Mouse (Mus musculus) macrophage (primary cell): ENCODE measurements around the gene Bmp8a. TPM values are rescaled to one million over a fixed set of nuclear protein-coding genes. Genes with fewer than 3 reads are reported as not detected.
"Not testable (repeated sequence)": the region's sequence is repeated elsewhere in the genome, so short reads cannot be mapped to it uniquely, and the experiment has no call there.

Experiments
- H3K27ac ChIP-seq: fragments of 350-480 bp; formaldehyde crosslinking; 2 replicates; pipeline ENCODE4 v1.9.0; 2021
- H3K36me3 ChIP-seq: fragments of 350-480 bp; formaldehyde crosslinking; 2 replicates; pipeline ENCODE4 v1.9.0; 2021; ENCODE audit errors: inconsistent target
- H3K4me3 ChIP-seq: fragments of 350-480 bp; formaldehyde crosslinking; 2 replicates; pipeline ENCODE4 v1.9.0; 2021; ENCODE audit errors: inconsistent target
- H3K79me2 ChIP-seq: fragments of 350-480 bp; formaldehyde crosslinking; 2 replicates; pipeline ENCODE4 v1.9.0; 2021; ENCODE audit errors: inconsistent target
- WGBS: methylation state at CpG from one replicate; pipeline ENCODE4 v1.1.7; 2026; ENCODE audit warnings: inconsistent platforms; ENCODE audit not compliant: missing documents; 5-methylcytosine and 5-hydroxymethylcytosine counted together
- polyA plus RNA-seq: library from polyadenylated mRNA; stranded (reverse); fragments of 250-400 nt; gene quantifications from 3 replicates; pipeline ENCODE4 v1.2.4, GENCODE M21; 2018; ENCODE audit warnings: inconsistent platforms

Bmp8a gene
- polyA plus RNA-seq, 1 experiment from 2014 or later, result not detected

DNA sequence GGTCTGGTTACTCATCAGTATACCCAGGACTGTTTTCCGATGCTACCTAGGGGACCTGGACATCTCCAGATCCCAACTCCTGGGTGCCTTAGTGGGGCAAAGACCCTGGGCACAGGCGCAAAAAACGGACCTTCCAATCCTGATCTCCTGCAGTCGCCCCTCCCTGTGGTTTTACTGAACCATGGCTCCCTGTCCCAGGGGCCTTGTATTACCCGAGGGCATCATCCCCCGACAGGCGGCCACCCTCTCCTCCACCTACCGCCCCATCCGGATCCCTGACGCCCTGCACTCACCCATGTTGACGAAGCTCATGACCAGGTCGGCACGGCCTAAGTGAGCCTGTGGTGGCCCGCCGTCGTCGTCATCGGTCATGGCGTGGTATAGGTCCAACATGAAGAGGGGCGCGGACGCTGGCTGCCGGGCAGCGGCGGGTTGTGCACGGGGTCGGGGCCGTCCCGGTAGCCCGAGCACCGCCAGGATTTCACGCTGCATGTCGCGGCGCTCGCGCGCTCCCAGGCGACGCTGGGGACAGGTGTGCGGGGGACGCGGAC is 886 bp downstream of the Bmp8a start:
- H3K4me3 ChIP-seq, result no peak overlapping the region
- no peaks in the 10 kb centered on the region for H3K36me3 ChIP-seq
- no peak overlapping the region for H3K27ac ChIP-seq
- H3K79me2 ChIP-seq, result no peaks in the 10 kb centered on the region
- WGBS, result 7% methylated on average over 43 of the region's 43 CpGs

DNA sequence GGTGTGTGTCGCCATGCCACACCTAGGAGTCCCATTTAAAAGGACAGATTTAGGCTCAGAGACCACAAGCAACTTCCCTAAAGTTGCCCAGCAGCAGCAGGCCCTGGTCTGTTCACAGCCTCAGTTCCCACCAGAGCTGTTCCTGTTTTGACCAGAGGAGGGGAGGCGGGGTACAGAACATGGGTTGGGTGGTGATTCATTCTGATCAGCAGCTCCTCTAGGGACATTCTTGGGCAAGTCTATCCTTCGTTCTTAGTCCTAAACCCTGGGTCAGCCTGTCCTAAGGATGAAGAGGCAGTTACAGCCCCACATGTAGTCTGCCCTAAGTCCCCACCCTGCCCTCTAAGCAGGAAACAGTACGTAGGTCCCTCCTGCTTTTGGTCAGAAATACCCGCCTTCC is 2.8 kb downstream of the Bmp8a start:
- 56% methylated on average over 5 of the region's 5 CpGs for WGBS
- H3K27ac ChIP-seq, result no peak overlapping the region
- H3K79me2 ChIP-seq, result no peaks in the 10 kb centered on the region
- no peaks in the 10 kb centered on the region for H3K36me3 ChIP-seq
- no peak overlapping the region for H3K4me3 ChIP-seq

DNA sequence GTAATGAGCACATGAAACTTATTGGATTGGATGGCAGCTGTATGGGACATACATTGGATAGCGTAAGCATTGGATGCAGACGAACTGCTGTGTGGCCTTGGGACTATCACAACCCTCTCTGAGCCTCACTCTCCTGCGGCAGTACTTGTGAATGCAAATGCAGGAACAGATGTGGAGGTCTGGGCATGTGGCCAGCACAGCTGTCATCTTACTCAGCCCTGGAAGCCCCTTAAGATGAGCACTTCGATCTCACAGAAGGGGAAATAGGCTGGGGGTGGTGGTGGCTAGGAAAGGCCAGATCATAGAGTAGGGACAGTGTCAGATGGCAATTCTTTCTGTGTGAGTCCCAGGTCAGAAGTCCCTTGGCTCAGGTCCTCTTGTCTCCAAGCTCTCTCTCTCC is 5.4 kb downstream of the Bmp8a start:
- no peak overlapping the region for H3K27ac ChIP-seq
- no peaks in the 10 kb centered on the region for H3K36me3 ChIP-seq
- no peaks in the 10 kb centered on the region for H3K79me2 ChIP-seq
- no peak overlapping the region for H3K4me3 ChIP-seq
- 73% methylated on average over 4 of the region's 4 CpGs for WGBS

DNA sequence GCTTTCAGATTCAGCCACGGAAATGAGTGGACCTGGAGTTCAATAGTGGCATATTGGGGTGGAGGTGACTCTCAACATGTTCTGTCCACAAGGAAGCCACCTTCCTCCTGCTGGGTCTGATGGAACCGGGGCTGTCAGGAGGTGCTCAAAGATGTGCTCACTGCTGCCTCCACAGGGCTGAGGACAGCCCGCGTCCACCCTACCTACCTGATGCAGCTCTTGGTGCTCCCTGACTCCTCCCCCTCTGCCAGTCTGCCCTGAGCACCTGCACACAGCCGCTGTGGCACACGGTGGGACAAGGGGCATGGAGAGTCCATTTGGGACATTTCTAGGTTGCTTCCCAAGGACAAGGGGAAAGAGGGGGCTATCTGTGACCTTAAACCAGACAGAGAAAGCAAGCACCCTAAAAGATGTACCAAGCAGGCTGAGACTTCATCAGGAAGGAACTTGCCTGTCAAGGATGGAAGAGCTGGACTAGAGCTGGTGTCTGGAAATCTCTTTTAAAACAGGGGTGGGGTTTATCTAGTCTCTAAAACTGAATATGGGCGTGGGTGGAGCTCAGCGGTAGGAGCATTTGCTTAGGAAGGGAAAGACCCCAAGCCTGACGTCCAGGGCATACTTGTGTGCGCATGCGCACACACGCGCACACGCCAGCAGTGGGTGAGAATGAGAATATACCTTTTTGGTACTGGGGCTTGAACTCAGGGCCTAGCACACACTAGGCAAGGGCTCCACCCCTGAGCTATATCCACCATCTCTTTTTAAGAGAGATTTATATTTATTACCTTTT is 7.1 kb downstream of the Bmp8a start:
- no peaks in the 10 kb centered on the region for H3K79me2 ChIP-seq
- H3K27ac ChIP-seq, result no peak overlapping the region
- no peaks in the 10 kb centered on the region for H3K36me3 ChIP-seq
- 86% methylated on average over 12 of the region's 14 CpGs for WGBS
- no peak overlapping the region for H3K4me3 ChIP-seq

DNA sequence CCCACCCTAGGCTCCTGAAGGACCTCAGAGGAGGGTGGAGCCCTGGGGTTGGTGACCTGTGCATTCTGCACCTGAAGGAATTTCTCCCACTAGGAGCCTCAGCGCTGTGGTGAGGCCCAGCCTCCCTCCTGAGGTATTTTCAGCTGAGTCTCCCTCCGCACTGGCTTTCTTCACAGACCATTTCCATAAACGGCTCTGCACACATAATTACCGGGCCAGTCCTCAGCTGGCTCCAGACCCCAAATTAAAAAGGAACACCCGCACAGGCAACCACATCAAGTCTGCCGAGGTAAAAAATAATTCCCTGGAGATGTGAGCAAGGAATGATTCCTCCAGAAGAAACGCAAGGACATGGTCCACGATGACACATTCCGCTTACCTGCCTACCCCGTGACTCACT is 7.8 kb downstream of the Bmp8a start:
- not testable (repeated sequence) for H3K36me3 ChIP-seq, H3K79me2 ChIP-seq, H3K4me3 ChIP-seq, H3K27ac ChIP-seq
- 95% methylated on average over 9 of the region's 10 CpGs for WGBS

DNA sequence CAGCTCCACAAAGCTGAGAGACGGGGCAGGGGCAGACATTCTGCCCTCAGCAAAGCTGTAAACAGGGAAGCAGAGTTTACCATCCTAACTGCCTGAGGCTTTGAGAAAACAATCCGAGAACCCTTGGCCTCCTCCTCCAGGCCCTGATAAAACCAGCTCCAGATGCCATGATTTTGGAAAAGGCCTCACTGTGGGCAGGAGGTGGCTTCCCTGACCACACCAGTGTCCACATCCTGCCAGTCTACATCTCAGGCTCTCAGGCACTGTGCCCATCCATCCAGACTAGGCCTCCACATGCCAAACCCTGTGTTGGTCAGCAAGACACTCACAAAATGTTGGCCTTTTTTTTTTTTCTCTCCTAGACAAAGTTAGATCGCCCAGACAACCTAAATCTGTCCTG is 8.9 kb downstream of the Bmp8a start:
- 76% methylated on average over 3 of the region's 3 CpGs for WGBS
- H3K36me3 ChIP-seq, result no peaks in the 10 kb centered on the region
- no peak overlapping the region for H3K4me3 ChIP-seq
- H3K27ac ChIP-seq, result no peak overlapping the region
- no peaks in the 10 kb centered on the region for H3K79me2 ChIP-seq

DNA sequence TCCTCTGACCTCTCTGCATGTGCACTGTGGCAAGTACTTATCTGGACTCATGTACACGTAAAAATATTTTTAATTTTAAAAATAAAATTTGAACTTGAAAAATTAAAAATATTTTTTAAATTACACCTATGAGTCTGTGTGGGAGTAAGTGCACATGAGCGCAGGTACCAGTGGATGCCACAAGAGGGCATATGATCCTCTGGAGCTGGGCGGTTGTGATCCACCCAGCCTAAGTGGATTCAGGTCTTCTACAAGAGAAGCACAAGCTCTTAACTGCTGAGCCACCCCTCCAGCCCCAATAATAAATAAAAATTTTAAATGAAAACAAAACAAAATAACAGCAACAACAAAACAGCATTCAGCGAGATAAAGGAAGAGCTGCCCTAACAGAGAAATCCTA is 9.9 kb downstream of the Bmp8a start:
- Histone ChIP-seq H3K36me3 (no peaks in the 10 kb centered on the region), H3K27ac (no peak overlapping the region), H3K4me3 (no peak overlapping the region), H3K79me2 (no peaks in the 10 kb centered on the region)
- WGBS, result 100% methylated on average over 4 of the region's 4 CpGs

DNA sequence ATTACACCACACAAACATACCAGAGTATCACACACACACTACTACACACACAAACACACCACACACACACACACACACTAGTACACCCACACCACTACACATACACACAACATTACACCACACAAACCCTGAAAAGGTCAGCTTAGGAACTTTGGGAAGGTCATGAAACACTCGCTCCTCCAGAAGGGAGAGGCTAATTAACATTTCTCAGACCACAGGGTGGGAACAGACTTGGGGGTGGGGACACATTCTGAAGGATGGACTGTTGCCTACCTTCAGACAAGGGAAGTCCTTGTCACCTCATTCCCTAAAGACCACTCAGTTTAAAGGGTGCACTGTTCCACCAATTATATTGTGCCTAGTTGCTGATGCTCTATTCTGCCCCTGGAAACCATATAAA is 11.1 kb downstream of the Bmp8a start:
- not testable (repeated sequence) for H3K27ac ChIP-seq, H3K4me3 ChIP-seq, H3K79me2 ChIP-seq, H3K36me3 ChIP-seq
- WGBS, result no CpG with 5 or more reads among the region's 1 CpGs

DNA sequence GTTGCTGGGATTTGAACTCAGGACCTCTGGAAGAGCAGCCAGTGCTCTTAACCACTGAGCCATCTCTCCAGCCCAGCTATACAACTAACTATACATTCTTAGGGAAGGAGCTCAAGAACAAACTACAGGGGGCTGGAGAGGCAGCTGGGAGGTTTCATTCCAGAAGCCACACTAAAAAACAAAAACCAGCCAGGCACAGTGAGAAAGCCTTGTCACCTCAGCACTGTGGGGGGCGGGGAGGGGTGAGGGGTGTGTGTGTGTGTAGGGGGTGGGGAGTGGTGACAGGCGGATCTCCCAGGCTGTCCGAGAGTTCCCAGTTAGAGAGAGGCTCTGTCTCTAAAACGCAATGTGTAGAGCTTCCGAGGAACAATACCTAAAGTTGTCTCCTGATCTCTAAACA is 11.7 kb downstream of the Bmp8a start:
- Histone ChIP-seq H3K79me2 (no peaks in the 10 kb centered on the region), H3K36me3 (no peaks in the 10 kb centered on the region), H3K4me3 (no peak overlapping the region), H3K27ac (no peak overlapping the region)
- WGBS, result 94% methylated on average over 5 of the region's 5 CpGs

DNA sequence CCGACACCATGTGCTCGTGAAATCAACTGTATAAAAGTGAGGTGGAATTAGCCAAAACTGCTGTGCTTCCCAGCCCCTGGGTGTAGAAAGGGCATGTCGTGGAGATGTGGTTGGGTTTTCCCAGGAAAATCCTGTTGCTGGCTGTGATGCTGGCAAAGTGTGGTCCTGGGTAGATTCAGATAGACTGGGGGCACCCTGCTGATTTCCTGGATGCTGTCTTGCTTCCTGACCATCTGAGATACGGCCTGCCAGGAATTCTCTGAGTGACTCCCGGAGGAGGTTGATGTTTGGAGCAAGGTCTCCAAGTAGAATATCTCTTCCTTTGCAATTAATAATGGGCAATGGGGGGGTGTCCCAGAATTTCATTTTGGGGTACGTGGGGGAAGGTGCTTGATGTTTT is 14.1 kb downstream of the Bmp8a start:
- Histone ChIP-seq H3K27ac (no peak overlapping the region), H3K4me3 (no peak overlapping the region), H3K79me2 (no peaks in the 10 kb centered on the region), H3K36me3 (no peaks in the 10 kb centered on the region)
- 95% methylated on average over 6 of the region's 6 CpGs for WGBS

DNA sequence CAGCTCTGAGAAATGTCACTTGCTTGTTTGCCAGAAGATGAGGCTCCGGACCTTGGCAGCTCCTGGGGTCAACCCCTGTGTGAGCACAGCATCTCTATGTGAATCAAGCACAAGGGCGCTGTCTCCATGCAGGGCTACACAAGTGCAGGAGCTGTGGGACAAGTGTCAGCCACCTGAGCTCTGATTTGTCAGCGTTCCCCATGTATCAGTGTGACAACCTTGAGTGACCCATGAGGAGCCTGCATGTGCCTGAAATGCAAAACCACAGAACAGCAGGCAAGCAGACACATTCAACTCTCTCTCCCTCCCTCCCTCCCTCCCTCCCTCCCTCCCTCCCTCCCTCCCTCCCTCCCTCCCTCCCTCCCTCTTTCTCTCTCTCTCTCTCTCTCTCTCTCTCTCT is 15.4 kb downstream of the Bmp8a start:
- Histone ChIP-seq H3K27ac (no peak overlapping the region), H3K36me3 (no peaks in the 10 kb centered on the region), H3K4me3 (no peak overlapping the region), H3K79me2 (no peaks in the 10 kb centered on the region)
- 83% methylated on average over 3 of the region's 3 CpGs for WGBS

DNA sequence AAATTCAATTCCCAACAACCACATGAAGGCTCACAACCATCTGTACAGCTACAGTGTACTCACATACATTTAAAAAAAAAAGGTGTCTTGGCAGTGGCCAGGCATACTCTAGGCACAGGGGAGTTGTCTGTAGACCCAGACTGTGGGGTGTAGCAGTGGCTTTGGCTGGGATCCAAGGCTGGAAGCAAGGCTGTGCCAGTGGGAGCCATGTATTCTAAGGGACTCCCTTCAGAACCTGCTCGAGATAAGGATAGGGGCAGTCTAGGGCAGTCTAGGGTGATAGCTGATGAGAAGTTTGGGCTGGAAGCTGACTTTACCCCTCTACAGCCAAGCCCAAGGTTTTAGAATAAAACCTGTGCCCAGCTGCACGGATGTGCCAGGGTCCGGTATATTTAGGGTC is 17.0 kb downstream of the Bmp8a start:
- H3K27ac ChIP-seq, result no peak overlapping the region
- WGBS, result 39% methylated on average over 3 of the region's 3 CpGs
- H3K36me3 ChIP-seq, result no peaks in the 10 kb centered on the region
- H3K79me2 ChIP-seq, result no peaks in the 10 kb centered on the region
- H3K4me3 ChIP-seq, result no peak overlapping the region

DNA sequence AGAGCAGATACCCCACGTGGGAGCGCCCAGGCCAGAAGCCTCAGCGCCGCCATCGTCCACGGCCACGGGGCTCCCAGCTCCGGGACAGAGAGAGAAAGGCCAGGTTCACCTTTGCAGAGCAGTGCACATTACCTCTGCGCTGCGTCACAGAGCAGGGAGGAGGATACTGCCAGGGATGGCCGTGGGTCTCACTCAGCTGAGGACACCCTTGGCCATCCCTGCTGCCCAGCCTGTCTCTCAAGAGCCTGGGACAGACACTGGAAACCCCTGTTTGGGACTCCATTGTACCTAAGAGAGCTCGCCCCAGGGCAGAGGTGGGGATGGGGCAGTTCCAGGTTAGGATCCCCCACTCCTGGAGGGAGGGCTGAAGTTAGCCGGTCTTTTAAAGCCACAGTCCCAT is 19.5 kb downstream of the Bmp8a start, which contains the start of gene Oxct2a:
Oxct2a (minus strand) TSS at position 101 of the 400 bp plus-strand sequence.
- Histone ChIP-seq H3K4me3 (no peak within 1 kb of the TSS), H3K27ac (no peak within 1 kb of the TSS), H3K79me2 (no peaks in the 10 kb centered on the region), H3K36me3 (no peaks in the 10 kb centered on the region)
- 42% methylated on average over 13 of the region's 13 CpGs for WGBS

DNA sequence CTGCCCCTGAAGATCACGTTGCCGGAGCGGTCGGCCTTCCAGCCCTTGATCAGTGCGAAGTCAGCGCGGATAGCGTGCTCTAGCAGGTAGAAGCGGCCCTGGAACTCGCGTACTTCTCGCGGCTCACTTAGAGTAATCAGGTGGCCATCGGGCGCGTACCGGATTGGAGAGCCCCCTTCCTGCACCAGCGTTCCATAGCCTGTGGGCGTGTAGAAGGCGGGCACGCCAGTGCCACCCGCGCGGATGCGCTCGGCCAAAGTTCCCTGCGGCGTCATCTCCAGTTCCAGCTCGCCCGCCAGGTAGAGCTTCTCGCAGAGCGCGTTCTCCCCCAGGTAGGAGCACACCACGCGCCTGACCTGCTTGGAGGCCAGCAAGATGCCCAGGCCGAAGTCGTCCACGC is 20.1 kb downstream of the Bmp8a start:
- 23% methylated on average over 8 of the region's 38 CpGs for WGBS
- H3K79me2 ChIP-seq, H3K27ac ChIP-seq, H3K36me3 ChIP-seq, H3K4me3 ChIP-seq: not testable (repeated sequence)

DNA sequence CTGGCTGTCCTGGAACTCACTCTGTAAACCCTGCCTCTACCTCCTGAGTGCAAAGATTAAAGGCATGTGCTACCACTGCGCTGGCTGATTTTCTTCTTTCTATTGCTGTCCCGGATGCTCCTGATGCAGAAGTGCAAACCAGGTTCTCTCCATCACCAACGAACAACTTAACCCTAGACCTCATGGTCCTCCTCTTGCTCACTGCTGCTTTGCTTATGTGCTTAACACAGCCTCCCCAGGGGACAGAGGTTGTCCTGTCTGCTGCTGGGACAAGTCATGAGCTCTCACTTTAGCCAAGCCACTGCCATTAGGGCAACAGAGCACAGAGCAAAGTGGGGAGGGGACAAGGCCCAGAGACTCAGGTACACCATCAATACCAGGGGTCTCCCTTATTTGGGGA is 28.6 kb downstream of the Bmp8a start:
- WGBS, result 100% methylated on average over 3 of the region's 3 CpGs
- Histone ChIP-seq H3K27ac (no peak overlapping the region), H3K4me3 (no peak overlapping the region), H3K36me3 (no peaks in the 10 kb centered on the region), H3K79me2 (no peaks in the 10 kb centered on the region)

DNA sequence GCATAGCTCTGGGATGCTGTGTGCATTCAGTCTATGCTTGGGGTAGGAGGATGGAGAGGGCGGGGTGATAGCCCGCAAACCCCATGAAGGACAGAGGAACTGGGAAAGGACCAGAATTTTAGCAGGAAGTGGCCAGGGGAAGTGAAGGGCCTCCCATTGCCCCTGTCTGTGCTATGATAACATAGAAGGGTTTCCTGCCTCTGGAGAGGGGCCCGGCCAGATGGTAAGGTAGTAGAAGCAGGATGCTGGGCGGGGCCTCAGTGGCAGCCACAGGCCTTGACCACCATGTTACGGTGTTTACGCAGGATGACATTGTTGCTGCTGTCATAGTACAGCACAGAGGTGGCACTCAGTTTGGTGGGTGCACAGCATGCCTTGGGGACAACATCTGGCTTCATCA is 30.0 kb downstream of the Bmp8a start:
- 15% methylated on average over 6 of the region's 6 CpGs for WGBS
- no peaks in the 10 kb centered on the region for H3K36me3 ChIP-seq
- no peak overlapping the region for H3K27ac ChIP-seq
- H3K79me2 ChIP-seq, result no peaks in the 10 kb centered on the region
- no peak overlapping the region for H3K4me3 ChIP-seq
